Mouse (Mus musculus) thymus, postnatal 14 days (tissue): ENCODE results near the gene Katnal1.

Experiments
- DNase-seq: peaks from one replicate; pipeline ENCODE4 v3.0.0; 2021

Katnal1 gene

GRCm38 (mm10) chr5:148929116-148929449 lies at the start of gene Katnal1:
TSS of gene Katnal1 (minus strand) at chr5:148929320.
- DNase-seq: no peak

GRCm38 (mm10) chr5:148978458-148979165 lies 49.5 kb upstream of the Katnal1 start:
- DNase-seq: peak; percentile 62

- DNase-seq: peak; percentile 70
These were observed 48.8 kb upstream of the Katnal1 start for GRCm38 (mm10) chr5:148977698-148978457.

GRCm38 (mm10) chr5:148976876-148977275 lies 47.8 kb upstream of the Katnal1 start:
- peak; percentile 90 for DNase-seq

- DNase-seq: no peak
These were observed 45.9 kb upstream of the Katnal1 start for GRCm38 (mm10) chr5:148975035-148975434.

- peak; percentile 75 for DNase-seq
These were observed 44.0 kb upstream of the Katnal1 start for GRCm38 (mm10) chr5:148973019-148973668.

- no peak for DNase-seq
These were observed 43.0 kb upstream of the Katnal1 start for GRCm38 (mm10) chr5:148972167-148972566.

GRCm38 (mm10) chr5:148969648-148970047 lies 40.5 kb upstream of the Katnal1 start:
- DNase-seq: peak; percentile 60

- DNase-seq: no peak
These were observed 39.9 kb upstream of the Katnal1 start for GRCm38 (mm10) chr5:148968958-148969576.

- DNase-seq: peak; percentile 55
These were observed 39.1 kb upstream of the Katnal1 start for GRCm38 (mm10) chr5:148968179-148968578.

GRCm38 (mm10) chr5:148966395-148966794 lies 37.3 kb upstream of the Katnal1 start:
- no peak for DNase-seq

GRCm38 (mm10) chr5:148965691-148966333 lies 36.7 kb upstream of the Katnal1 start:
- DNase-seq: peak; percentile 50

GRCm38 (mm10) chr5:148965089-148965591 lies 36.0 kb upstream of the Katnal1 start:
- no peak for DNase-seq

GRCm38 (mm10) chr5:148964251-148964650 lies 35.1 kb upstream of the Katnal1 start:
- DNase-seq: no peak

- peak; percentile 67 for DNase-seq
These were observed 31.1 kb upstream of the Katnal1 start for GRCm38 (mm10) chr5:148960211-148960610.

GRCm38 (mm10) chr5:148959068-148959990 lies 30.2 kb upstream of the Katnal1 start:
- DNase-seq: peak; percentile 91

GRCm38 (mm10) chr5:148958355-148958754 lies 29.2 kb upstream of the Katnal1 start:
- DNase-seq: peak; percentile 82

- no peak for DNase-seq
These were observed 27.9 kb upstream of the Katnal1 start for GRCm38 (mm10) chr5:148956898-148957535.

GRCm38 (mm10) chr5:148956091-148956490 lies 27.0 kb upstream of the Katnal1 start:
- no peak for DNase-seq

GRCm38 (mm10) chr5:148955575-148955974 lies 26.5 kb upstream of the Katnal1 start:
- DNase-seq: no peak
